Comparison of ENCODE assay signal across 28 mouse cellular contexts in the genomic region with DNA sequence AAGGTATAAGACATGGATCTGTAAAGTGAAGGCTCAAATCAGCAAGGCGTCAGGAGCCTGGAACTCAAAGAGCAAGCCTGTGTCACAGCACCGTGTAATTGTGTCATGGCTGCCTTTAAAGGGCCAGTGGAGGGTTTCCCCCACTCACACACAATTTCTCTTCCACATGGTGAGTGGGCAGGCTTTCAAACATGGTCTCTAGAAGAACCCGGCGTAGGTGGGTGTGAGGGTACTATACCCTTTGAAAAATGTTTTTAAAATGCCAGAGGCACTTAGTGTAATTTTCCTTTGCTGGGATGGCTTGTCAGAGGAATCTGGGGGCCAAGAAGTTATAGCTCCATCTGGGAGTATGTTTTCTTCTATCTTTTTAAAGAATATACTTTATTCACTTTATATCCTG.
"Had no signal": no experiment of that assay in that cellular context is flagged by ENCODE, and none has a peak within 500 bp of the region (broad histone marks: within the 10 kb centered on the region; RNA-seq: fewer than 3 reads in every experiment).

No protein-coding gene starts in this region.

- H3K9ac ChIP-seq: embryonic facial prominence, embryonic 12.5 days; embryonic facial prominence, embryonic 13.5 days; embryonic facial prominence, embryonic 15.5 days; forebrain, embryonic 12.5 days; forebrain, embryonic 13.5 days; forebrain, embryonic 15.5 days; forebrain, postnatal 0 days had no signal

- H3K9me3 ChIP-seq: embryonic facial prominence, embryonic 10.5 days; embryonic facial prominence, embryonic 12.5 days; embryonic facial prominence, embryonic 13.5 days; embryonic facial prominence, embryonic 15.5 days; forebrain, embryonic 10.5 days; forebrain, embryonic 12.5 days; forebrain, embryonic 13.5 days; forebrain, embryonic 15.5 days had no signal

- H3K36me3 ChIP-seq: embryonic facial prominence, embryonic 10.5 days; embryonic facial prominence, embryonic 12.5 days; embryonic facial prominence, embryonic 13.5 days; embryonic facial prominence, embryonic 15.5 days; forebrain, embryonic 10.5 days; forebrain, embryonic 12.5 days; forebrain, embryonic 15.5 days had no signal

- H3K4me2 ChIP-seq: embryonic facial prominence, embryonic 12.5 days; embryonic facial prominence, embryonic 13.5 days; embryonic facial prominence, embryonic 15.5 days; forebrain, embryonic 12.5 days; forebrain, embryonic 13.5 days; forebrain, embryonic 15.5 days had no signal

- ATAC-seq: forebrain, embryonic 13.5 days; forebrain, embryonic 14.5 days; forebrain, embryonic 15.5 days; forebrain, embryonic 16.5 days; forebrain, postnatal 0 days had no signal

- DNase-seq: cerebellum, adult 8-10 months; cerebellum, adult 9-10 months; cerebellum, adult 9-11 months; cerebellum, postnatal 10 days; cerebellum, postnatal 14 days; cerebellum, postnatal 25 days; cerebellum, postnatal 36 days; embryo, embryonic 11 days; forebrain, postnatal 0 days; gastrocnemius, adult 2 months; gastrocnemius, postnatal 10 days; gastrocnemius, postnatal 14 days; gastrocnemius, postnatal 25 days; gastrocnemius, postnatal 36 days; heart, adult 11 months; heart, adult 18-20 months; heart, adult 2 months had no signal

- H3K27ac ChIP-seq: embryonic facial prominence, embryonic 10.5 days; embryonic facial prominence, embryonic 12.5 days; embryonic facial prominence, embryonic 13.5 days; embryonic facial prominence, embryonic 15.5 days; forebrain, embryonic 10.5 days; forebrain, embryonic 12.5 days; forebrain, embryonic 13.5 days; forebrain, embryonic 15.5 days; gastrocnemius, adult 2 months; heart, adult 2 months had no signal

- H3K27me3 ChIP-seq: embryonic facial prominence, embryonic 12.5 days; embryonic facial prominence, embryonic 13.5 days; embryonic facial prominence, embryonic 15.5 days; forebrain, embryonic 12.5 days; forebrain, embryonic 13.5 days; forebrain, embryonic 15.5 days had no signal

- H3K4me3 ChIP-seq: embryonic facial prominence, embryonic 10.5 days; embryonic facial prominence, embryonic 12.5 days; embryonic facial prominence, embryonic 13.5 days; embryonic facial prominence, embryonic 15.5 days; erythroblast, embryonic 14.5 days; forebrain, embryonic 10.5 days; forebrain, embryonic 12.5 days; forebrain, embryonic 13.5 days; forebrain, embryonic 15.5 days; gastrocnemius, adult 2 months; heart, adult 2 months had no signal
